Mouse (Mus musculus): ENCODE measurements around the gene Park7. TPM values are rescaled to one million over a fixed set of nuclear protein-coding genes. Genes with fewer than 3 reads are reported as not detected.

Gene Park7
- polyA plus RNA-seq, 1 experiment, result 427 TPM

DNA sequence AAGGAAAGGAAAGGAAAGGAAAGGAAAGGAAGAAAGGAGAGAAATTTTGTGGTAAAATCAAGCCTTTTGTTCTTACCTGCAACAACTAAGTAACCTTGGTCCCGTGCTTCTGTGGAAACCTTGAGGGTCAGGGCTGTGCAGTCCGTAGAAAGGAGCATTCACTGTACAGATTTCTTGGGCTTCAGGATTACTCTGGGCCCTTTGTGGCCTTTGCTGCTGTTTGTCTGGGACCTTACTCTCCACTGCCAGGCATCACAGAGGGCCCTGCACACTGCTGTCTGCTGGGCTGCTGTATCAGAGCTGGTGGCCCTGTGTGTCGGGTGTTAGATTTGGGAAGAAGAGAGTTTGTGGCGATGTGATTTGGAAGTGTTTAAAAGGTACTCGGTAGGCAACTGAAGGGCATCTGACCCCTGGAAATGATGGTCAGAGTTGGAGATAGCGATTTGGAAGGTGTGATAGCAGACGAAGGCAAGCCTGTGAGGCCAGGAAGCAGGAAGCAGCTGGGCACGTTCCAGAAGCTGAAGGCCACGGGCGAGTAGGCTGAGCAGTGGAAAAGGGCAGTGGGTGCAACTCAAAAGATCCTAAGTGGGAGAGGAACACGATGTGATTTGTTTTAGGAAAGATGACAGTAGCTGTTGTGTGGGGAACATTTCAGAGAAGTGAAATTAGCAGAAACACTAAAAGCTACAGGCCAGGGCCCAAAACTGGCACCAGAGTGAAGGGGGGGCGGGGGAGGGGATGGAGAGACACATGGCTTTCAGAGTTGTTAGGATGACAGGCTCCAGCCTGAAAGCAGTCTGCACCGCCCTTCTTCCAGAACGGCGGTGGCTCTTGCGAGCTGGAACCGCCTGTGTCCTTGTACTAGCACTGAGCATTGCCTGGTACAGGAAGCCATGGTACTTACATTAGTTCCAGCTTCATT lies 44.7 kb downstream of the Park7 start:
- TF ChIP-seq GATA1 (IDR thresholded peaks at IDR 0.05; ENCODE audit: low read length), result no peak

DNA sequence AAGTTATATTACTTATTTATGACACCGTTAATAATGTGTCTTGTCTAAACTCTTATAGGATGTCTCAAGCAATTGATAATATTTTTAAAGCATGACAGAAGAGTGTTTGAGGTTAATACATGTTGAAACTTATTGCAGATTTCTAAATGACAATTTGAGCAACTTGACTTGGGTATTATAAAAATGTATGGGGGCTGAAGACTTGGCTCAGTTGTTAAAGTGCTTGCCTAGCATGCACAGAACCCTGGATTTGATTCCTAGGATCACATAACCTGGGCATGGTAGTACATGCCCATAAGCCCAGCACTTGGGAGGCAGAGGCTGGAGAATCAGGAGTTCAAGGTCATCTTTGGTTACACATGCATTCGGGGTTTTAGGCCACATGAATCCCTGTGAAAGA lies 45.4 kb downstream of the Park7 start:
- no peak for TF ChIP-seq GATA1 (IDR thresholded peaks at IDR 0.05; ENCODE audit: low read length)

DNA sequence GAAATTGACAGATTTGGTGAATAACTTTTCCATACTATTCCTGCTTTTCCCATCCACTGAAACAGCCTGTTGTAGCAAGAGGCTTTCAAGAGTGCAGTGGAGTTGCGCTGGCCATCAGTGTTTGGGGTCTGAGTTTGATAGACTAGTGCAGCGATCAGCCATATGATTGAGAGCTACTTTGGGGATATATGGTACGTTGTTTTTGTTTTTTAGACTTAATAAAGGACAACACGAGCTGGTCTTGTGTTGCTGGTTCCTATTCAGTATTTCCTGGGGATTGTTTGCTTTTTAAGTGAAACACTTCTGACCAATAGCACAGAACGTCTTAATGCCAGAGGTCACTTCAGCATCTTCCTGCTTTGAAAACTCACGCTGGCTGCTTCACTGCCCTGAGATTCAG lies 46.1 kb downstream of the Park7 start:
- no peak for TF ChIP-seq GATA1 (IDR thresholded peaks at IDR 0.05; ENCODE audit: low read length)

DNA sequence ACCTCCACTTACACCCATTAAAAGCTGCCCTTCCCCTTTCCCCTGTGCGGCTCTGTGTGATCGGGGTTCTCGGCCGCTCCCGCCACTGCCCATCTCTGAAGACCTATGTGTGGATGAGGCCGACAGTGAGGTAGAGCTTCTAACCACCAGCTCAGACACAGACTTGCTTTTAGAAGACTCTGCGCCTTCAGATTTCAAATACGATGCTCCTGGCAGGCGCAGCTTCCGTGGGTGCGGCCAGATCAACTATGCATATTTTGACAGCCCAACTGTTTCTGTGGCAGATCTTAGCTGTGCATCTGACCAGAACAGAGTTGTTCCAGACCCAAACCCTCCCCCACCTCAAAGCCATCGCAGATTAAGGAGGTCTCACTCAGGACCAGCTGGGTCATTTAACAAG lies 47.7 kb downstream of the Park7 start:
- TF ChIP-seq GATA1 (IDR thresholded peaks at IDR 0.05; ENCODE audit: low read length), result no peak

DNA sequence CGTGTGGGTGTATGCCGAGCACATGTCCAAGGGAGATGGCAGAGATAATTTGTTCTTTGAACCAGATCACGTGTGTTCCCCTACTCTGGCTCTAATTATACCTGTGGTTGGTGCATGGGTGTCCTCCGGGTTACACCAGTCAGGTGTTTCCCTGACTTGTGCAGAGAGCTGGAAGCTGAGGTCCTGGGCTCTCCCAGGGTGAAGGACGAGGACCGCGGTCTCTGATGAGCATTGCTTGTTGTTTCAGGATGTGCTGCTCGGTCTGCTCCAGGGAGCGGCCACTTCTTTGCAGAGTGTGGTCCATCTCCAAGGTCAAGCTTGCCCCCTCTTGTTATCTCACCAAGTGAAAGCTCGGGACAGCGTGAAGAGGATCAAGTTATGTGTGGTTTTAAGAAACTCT lies 48.2 kb downstream of the Park7 start:
- no peak for TF ChIP-seq GATA1 (IDR thresholded peaks at IDR 0.05; ENCODE audit: low read length)

DNA sequence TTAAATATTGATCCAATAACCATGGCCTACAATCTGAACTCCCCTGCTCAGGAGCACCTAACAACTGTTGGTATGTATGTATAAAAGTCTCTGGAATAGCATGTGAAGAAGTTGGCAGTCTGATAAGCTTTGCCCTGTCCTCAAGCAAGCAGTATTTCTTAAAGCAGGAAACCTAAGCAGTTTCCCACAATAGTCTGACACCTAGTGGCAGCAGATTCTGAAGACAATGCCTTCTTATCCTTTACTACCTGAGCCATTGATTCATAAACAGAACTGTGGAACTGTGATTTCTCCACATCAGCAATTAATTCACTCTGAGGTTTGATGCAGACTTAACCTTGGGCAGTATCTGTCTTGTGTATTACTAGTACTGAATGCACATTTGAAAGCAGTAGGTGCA lies 48.9 kb downstream of the Park7 start:
- TF ChIP-seq GATA1 (IDR thresholded peaks at IDR 0.05; ENCODE audit: low read length), result no peak

DNA sequence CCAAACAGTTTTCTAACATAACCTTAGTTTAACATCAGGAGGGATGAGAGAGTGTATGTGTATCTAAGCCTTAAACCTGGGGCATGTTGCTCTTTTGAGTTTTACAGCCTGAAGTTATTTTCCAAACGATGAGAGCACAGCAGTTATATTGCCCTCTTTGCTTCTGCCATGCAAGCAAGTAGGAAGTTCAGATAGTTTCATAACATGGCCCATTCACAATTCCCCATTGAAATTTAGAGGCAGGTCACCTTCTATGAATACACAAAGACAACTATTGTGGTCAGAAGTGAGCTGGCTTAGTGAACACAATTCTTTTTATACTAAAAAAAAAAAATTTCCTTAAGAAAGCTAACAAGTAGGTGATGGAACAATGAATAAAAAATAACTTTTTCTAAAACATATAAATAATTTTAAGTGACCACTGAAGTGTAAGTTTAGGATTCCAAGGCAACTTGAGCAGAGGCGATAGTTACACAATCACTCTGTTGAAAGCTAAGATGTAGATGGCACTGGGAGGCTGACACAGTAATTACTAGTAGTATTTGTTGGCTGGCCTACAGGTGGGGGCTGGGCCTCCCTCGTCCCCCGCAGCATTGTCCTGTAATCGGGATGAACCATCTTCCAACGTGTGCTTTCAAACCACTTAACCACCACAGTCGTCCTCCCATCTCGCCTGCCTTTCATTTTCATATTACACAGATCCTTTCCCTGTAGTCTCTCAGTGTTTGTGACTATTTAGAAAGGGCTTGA lies 51.4 kb downstream of the Park7 start:
- no peak for TF ChIP-seq GATA1 (IDR thresholded peaks at IDR 0.05; ENCODE audit: low read length)

DNA sequence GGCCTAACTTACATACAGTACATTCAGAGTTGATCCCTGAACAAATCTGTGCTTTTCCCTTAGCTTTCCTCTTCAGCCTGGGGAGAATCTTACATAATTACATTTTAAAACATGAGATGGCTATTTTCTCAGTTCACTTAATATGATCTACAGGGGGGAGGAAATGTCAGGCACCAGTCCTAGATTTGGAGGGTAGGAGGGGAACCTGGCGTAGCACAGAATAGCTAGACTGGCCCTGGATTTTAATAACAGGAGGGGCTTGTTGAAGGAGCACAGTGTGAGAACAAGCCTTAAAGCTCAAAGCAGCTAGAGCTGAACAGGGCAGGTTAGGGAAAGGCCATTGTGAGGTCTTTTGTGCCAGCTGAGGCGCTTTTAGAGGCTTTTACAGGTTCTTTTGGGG lies 53.1 kb downstream of the Park7 start:
- TF ChIP-seq GATA1 (IDR thresholded peaks at IDR 0.05; ENCODE audit: low read length), result no peak

DNA sequence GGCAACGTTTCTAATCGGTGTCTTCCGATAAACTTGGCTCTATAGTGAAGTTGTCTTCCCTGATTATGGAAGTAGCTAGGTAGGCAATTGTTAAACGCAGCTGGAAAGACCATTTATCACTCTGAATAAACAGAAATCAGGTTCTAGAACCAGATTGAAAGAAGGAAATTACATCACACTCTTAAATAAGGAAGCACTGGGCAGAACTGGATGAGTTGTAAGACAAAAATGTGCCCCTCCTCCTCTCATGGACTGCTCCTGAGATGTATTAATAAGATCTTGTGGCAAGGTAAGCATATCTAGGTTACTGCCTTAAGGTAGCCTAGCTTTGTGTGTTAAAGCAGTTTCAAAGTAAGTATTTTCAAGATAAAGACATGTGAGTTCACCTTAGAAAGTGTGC lies 53.7 kb downstream of the Park7 start:
- TF ChIP-seq GATA1 (IDR thresholded peaks at IDR 0.05; ENCODE audit: low read length), result no peak

DNA sequence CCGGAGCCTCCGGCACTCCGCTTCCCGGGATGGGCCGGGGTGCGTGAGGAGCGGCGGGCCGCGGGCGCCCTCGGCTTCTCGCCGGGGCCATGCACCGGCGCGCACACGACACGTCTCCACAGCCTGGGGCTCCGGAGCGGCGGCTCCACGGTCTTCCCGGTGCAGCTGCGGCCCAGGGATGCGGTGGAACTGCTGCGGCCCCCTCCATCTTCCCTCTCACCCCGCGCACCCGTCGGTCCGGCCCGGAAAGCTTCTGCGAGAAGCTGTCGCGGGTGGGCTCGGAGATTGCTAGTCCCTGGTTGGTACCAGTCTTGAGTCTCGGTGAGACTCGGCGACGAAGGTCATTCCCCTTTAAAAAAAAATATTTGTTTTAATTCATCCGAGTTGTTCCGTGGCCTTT lies 58.9 kb downstream of the Park7 start:
- TF ChIP-seq GATA1 (IDR thresholded peaks at IDR 0.05; ENCODE audit: low read length), result no peak

DNA sequence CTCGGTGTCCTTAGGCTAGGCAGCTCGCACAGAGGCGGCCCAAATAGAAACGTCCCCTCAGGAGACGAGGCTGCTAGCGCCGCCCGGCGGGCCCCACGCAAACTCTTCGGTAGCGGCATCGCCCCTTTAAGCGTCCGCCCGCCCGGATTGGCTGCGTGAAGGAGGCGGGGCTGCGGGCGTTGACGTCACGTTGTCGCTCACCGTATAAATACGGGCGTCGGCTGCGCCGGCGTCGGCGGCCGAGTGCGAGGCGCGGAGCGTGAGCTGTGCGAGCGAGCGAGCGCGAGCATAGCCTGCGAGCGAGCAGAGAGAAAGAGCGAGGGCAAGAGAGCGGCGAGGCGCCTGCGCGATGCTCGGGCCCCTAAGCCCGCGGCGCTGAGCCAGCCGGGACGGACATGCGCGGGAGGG lies 59.4 kb downstream of the Park7 start:
- TF ChIP-seq GATA1 (IDR thresholded peaks at IDR 0.05; ENCODE audit: low read length), result no peak

DNA sequence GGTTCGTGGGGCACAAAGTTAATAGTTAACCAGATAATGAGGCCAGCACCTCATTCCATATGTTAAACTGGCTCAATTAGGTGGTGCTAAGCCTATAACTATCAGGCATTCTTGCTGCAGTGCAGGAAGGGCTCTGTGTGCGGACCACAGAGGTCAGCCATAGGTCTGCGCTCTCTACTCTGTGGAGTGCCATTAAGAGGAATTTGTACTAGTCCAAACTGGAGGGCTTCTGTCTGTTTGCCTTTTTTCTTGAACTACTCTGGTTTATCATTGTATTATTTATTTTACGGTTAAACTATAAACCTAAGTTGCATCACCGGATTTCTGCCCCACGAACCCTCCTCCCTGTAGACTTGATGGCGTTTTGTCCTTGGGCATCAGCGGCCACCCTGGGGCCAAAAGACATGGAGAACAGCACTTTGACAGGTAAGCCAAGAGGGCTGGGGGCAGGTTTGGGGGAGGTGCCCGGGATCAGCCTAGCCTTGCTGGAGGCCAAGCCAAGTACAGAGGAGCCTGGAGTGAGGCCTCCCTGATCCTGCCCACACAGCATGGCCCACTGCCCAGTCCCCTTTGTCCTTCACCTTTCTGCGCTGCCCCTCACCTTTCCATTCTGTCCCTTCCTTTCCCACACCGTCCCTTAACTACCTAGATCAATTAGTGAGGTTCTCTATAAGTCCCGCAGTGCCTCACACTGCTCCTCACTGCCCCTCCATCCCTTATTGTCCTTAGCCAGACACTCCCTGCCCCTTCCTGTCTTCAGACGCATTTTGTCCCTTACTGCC lies 60.4 kb downstream of the Park7 start, which contains the start of gene Errfi1:
Gene Errfi1 (plus strand): TSS at position 240 of the 782 bp plus-strand sequence.
- no peak for TF ChIP-seq GATA1 (IDR thresholded peaks at IDR 0.05; ENCODE audit: low read length)

DNA sequence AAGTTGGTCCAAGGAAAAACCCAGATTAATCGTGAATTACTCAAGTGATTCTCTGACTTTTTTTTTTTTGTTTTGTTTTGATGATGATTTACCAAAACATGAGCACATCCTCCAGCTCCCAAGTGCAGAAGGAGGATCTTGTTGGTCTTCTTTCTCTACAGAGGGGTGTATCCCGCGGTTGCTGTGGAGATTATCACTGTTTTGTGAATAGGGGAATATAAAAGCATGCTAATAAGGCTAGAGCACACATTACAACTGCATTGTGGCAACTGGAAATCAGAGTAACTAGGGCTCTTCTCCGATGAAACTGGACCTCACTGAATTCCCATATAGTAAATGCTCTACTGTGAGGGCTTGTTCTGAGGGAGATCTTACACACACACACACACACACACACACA lies 61.8 kb downstream of the Park7 start:
- TF ChIP-seq GATA1 (IDR thresholded peaks at IDR 0.05; ENCODE audit: low read length), result no peak

DNA sequence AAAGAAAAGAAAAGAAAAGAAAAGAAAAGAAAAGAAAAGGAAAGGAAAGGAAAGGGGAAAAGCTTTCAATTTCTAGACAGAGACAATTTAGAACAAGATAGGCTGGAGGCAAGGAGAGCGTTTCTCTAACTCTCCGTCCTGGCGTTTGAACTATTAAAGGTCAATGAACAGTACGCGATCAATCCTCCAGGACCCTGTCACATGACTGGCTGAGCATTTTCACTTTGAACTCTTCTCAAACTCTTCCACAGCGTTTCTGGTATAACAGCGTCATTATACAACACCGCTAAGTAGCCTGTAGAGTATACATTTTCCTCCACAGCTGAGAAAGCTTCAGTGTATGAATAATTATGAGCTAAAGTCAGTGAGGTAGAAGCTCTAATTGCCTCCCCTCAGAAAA lies 62.2 kb downstream of the Park7 start:
- no peak for TF ChIP-seq GATA1 (IDR thresholded peaks at IDR 0.05; ENCODE audit: low read length)

DNA sequence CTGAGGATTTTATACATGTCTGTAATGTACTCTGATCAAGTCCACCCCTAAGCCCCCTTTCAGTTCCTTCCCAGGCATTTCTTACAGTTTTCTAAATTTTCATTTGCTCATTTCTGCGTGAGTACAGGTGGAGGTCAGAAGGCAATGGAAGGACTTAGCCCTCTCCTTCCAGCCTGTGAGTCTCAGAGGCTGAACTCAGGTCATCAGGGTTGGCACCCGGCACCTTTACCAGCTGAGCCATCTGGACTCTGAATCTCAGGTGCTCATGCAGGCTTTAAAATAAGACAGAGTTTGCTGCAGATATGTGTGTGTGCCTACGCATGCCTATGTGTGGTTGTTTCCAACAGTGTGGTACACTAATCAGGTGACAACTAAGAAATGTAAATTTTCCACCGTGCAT lies 63.3 kb downstream of the Park7 start:
- TF ChIP-seq GATA1 (IDR thresholded peaks at IDR 0.05; ENCODE audit: low read length), result no peak

DNA sequence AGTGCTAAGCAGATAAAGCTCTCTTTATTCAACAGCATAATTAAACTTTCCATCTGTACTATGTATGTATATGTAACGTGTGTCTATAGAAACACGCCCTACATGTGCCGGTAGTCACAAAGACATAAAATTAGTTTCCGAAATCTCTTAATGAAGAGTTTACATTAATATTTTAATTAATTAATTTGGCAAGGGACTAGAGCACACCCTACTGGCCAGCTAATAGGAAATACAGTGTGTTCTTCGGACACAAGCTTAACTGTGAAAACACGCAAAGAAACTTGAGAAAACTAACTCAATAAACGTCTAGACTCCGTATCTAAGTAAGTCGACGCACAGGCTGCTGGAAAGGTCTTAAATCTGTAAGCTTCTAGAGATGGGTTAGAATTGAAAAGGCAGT lies 64.3 kb downstream of the Park7 start:
- no peak for TF ChIP-seq GATA1 (IDR thresholded peaks at IDR 0.05; ENCODE audit: low read length)

Other genes starting within 250 kb of the Park7 start
- gene Errfi1, start 60.5 kb downstream of the Park7 start, polyA plus RNA-seq (2012), result not detected in 2 replicates
- gene Tnfrsf9, start 125 bp upstream of the Park7 start, polyA plus RNA-seq (2012), result not detected in 2 replicates
- gene Uts2, start 82.7 kb upstream of the Park7 start, polyA plus RNA-seq (2012), result not detected in 2 replicates
- gene Per3, start 130.2 kb upstream of the Park7 start, polyA plus RNA-seq (2012), result 2.6 and 3.4 TPM in 2 replicates
- 4.1 and 6.8 TPM in 2 replicates for gene Vamp3, start 143.5 kb upstream of the Park7 start, polyA plus RNA-seq (2012)
- not detected in 2 replicates for gene Gm13090, start 175.1 kb upstream of the Park7 start, polyA plus RNA-seq (2012)

Data from G1E-ER4 (cell line).